Mouse (Mus musculus) midbrain, embryonic 13.5 days (tissue): Measurements from ENCODE around the gene Wnt4. TPM values are rescaled to one million over a fixed set of nuclear protein-coding genes. Genes with fewer than 3 reads are reported as not detected.

Experiments
- ATAC-seq: fragments of 200-750 bp; cut with Nextera tagmentation; 2 replicates; pipeline ENCODE4 v1.8.0; 2017; ENCODE audit warnings: mild to moderate bottlenecking, moderate TSS enrichment, moderate library complexity
- H3K27ac ChIP-seq: fragments of 300-500 bp; sonication (generic); 2 replicates; pipeline ENCODE4 v1.5.1; 2015; ENCODE audit warnings: inconsistent platforms, mild to moderate bottlenecking, moderate library complexity
- H3K27me3 ChIP-seq: fragments of 300-500 bp; sonication (generic); 2 replicates; pipeline ENCODE4 v1.6.1; 2015; ENCODE audit warnings: mild to moderate bottlenecking, inconsistent platforms
- H3K36me3 ChIP-seq: fragments of 300-500 bp; sonication (generic); 2 replicates; pipeline ENCODE4 v1.6.1; 2015; ENCODE audit warnings: mild to moderate bottlenecking, inconsistent platforms
- H3K4me1 ChIP-seq: fragments of 300-500 bp; sonication (generic); replicated peaks from 2 replicates; pipeline ENCODE4 v1.6.1; 2015; ENCODE audit warnings: inconsistent platforms
- H3K4me2 ChIP-seq: fragments of 300-500 bp; sonication (generic); replicated peaks from 2 replicates; pipeline ENCODE4 v1.6.1; 2015; ENCODE audit warnings: moderate library complexity, mild to moderate bottlenecking, inconsistent platforms
- H3K4me3 ChIP-seq: fragments of 300-500 bp; sonication (generic); replicated peaks from 2 replicates; pipeline ENCODE4 v1.5.1; 2015; ENCODE audit warnings: mild to moderate bottlenecking, inconsistent platforms
- H3K9ac ChIP-seq: fragments of 300-500 bp; sonication (generic); replicated peaks from 2 replicates; pipeline ENCODE4 v1.6.1; 2015; ENCODE audit warnings: mild to moderate bottlenecking, inconsistent platforms
- H3K9me3 ChIP-seq: fragments of 300-500 bp; sonication (generic); 2 replicates; pipeline ENCODE4 v1.6.1; 2016; ENCODE audit warnings: mild to moderate bottlenecking, inconsistent platforms
- WGBS: fragments of 180-500 bp; shearing (Covaris S2); methylation state at CpG from one replicate; pipeline ENCODE4 v1.1.7; 2015; 5-methylcytosine and 5-hydroxymethylcytosine counted together
- polyA plus RNA-seq: library from polyadenylated mRNA; unstranded; fragments of >200 nt; fragmentation: Nextera tagmentation; extraction: Ambion mirVana; gene quantifications from 2 replicates; pipeline ENCODE4 v1.2.1, GENCODE M21; 2015

Wnt4 gene
- polyA plus RNA-seq, 1 experiment from 2014 or later = 1.4 TPM

- Histone ChIP-seq H3K4me3 (no peak overlapping the region), H3K4me1 (peaks cover 36% of the 10 kb centered on the region), H3K27me3 (peaks cover 77% of the 10 kb centered on the region), H3K4me2 (no peak overlapping the region), H3K27ac (no peak overlapping the region), H3K9me3 (no peaks in the 10 kb centered on the region), H3K9ac (no peak overlapping the region), H3K36me3 (no peaks in the 10 kb centered on the region)
- WGBS = 82% methylated on average over 5 of the region's 5 CpGs
- no peak for ATAC-seq
These were observed 4.8 kb downstream of the Wnt4 start for GRCm38 (mm10) chr4:137282122-137282521.

- WGBS = 11% methylated on average over 17 of the region's 17 CpGs
- Histone ChIP-seq H3K27me3 (peaks cover 70% of the 10 kb centered on the region), H3K36me3 (no peaks in the 10 kb centered on the region)
These were observed 5.5 kb downstream of the Wnt4 start for GRCm38 (mm10) chr4:137282584-137283406.

GRCm38 (mm10) chr4:137283407-137283732 is 6.1 kb downstream of the Wnt4 start:
- 9% methylated on average over 4 of the region's 4 CpGs for WGBS
- Histone ChIP-seq H3K36me3 (no peaks in the 10 kb centered on the region), H3K9ac (no peak overlapping the region), H3K4me3 (no peak overlapping the region), H3K9me3 (no peaks in the 10 kb centered on the region), H3K27me3 (peaks cover 64% of the 10 kb centered on the region), H3K4me2 (no peak overlapping the region), H3K4me1 (peaks cover 26% of the 10 kb centered on the region), H3K27ac (no peak overlapping the region)
- ATAC-seq = no peak

More at GRCm38 (mm10) chr4:137282584-137283406, 5.5 kb downstream of the Wnt4 start:
- Histone ChIP-seq H3K4me2 (no peak overlapping the region), H3K9ac (no peak overlapping the region), H3K27ac (no peak overlapping the region), H3K4me1 (peaks cover 31% of the 10 kb centered on the region), H3K4me3 (no peak overlapping the region), H3K9me3 (no peaks in the 10 kb centered on the region)
- ATAC-seq = no peak

GRCm38 (mm10) chr4:137285876-137286661 is 8.8 kb downstream of the Wnt4 start:
- no peaks in the 10 kb centered on the region for H3K9me3 ChIP-seq
- no peak for ATAC-seq
- H3K36me3 ChIP-seq = no peaks in the 10 kb centered on the region
- 63% methylated on average over 14 of the region's 15 CpGs for WGBS
- H3K4me3 ChIP-seq = no peak overlapping the region
- no peak overlapping the region for H3K27ac ChIP-seq
- H3K4me1 ChIP-seq = peaks cover 13% of the 10 kb centered on the region
- peaks cover 37% of the 10 kb centered on the region for H3K27me3 ChIP-seq
- no peak overlapping the region for H3K9ac ChIP-seq
- no peak overlapping the region for H3K4me2 ChIP-seq

GRCm38 (mm10) chr4:137286662-137286953 is 9.3 kb downstream of the Wnt4 start:
- WGBS = 63% methylated on average over 8 of the region's 8 CpGs
- ATAC-seq = no peak
- Histone ChIP-seq H3K27ac (no peak overlapping the region), H3K27me3 (peaks cover 32% of the 10 kb centered on the region), H3K4me2 (no peak overlapping the region), H3K9ac (no peak overlapping the region), H3K4me3 (no peak overlapping the region), H3K9me3 (no peaks in the 10 kb centered on the region), H3K4me1 (peaks cover 13% of the 10 kb centered on the region), H3K36me3 (no peaks in the 10 kb centered on the region)

- 80% methylated on average over 13 of the region's 13 CpGs for WGBS
- Histone ChIP-seq H3K9me3 (no peaks in the 10 kb centered on the region), H3K27me3 (peaks cover 26% of the 10 kb centered on the region), H3K4me2 (no peak overlapping the region), H3K36me3 (no peaks in the 10 kb centered on the region), H3K9ac (no peak overlapping the region), H3K4me1 (peaks cover 13% of the 10 kb centered on the region), H3K4me3 (no peak overlapping the region), H3K27ac (no peak overlapping the region)
- no peak for ATAC-seq
These were observed 9.9 kb downstream of the Wnt4 start for GRCm38 (mm10) chr4:137287206-137287605.

GRCm38 (mm10) chr4:137287818-137288217 is 10.5 kb downstream of the Wnt4 start:
- no peak overlapping the region for H3K9ac ChIP-seq
- no peak overlapping the region for H3K4me3 ChIP-seq
- peaks cover 20% of the 10 kb centered on the region for H3K27me3 ChIP-seq
- no peak overlapping the region for H3K27ac ChIP-seq
- H3K4me1 ChIP-seq = peaks cover 9% of the 10 kb centered on the region
- H3K9me3 ChIP-seq = no peaks in the 10 kb centered on the region
- H3K4me2 ChIP-seq = no peak overlapping the region
- no peak for ATAC-seq
- WGBS = 6% methylated on average over 4 of the region's 4 CpGs
- H3K36me3 ChIP-seq = no peaks in the 10 kb centered on the region

GRCm38 (mm10) chr4:137289701-137290100 is 12.4 kb downstream of the Wnt4 start:
- Histone ChIP-seq H3K27me3 (peaks cover 1% of the 10 kb centered on the region; the same call in 1 of the 2 replicates), H3K9me3 (no peaks in the 10 kb centered on the region), H3K9ac (no peak overlapping the region), H3K4me1 (0 out of 2 replicates have a peak, but pooled peaks cover 4% of the 10 kb centered on the region), H3K4me2 (no peak overlapping the region), H3K4me3 (no peak overlapping the region), H3K36me3 (no peaks in the 10 kb centered on the region), H3K27ac (no peak overlapping the region)
- 93% methylated on average over 6 of the region's 6 CpGs for WGBS
- ATAC-seq = no peak

GRCm38 (mm10) chr4:137290250-137290649 is 13.0 kb downstream of the Wnt4 start:
- Histone ChIP-seq H3K9me3 (no peaks in the 10 kb centered on the region), H3K4me1 (0 out of 2 replicates have a peak, but pooled peaks cover 4% of the 10 kb centered on the region), H3K27me3 (no peaks in the 10 kb centered on the region), H3K36me3 (no peaks in the 10 kb centered on the region), H3K4me2 (no peak overlapping the region), H3K9ac (no peak overlapping the region), H3K27ac (no peak overlapping the region), H3K4me3 (no peak overlapping the region)
- no peak for ATAC-seq
- 88% methylated on average over 3 of the region's 3 CpGs for WGBS

GRCm38 (mm10) chr4:137292625-137293024 is 15.3 kb downstream of the Wnt4 start:
- no peak for ATAC-seq
- no peak overlapping the region for H3K4me3 ChIP-seq
- H3K27ac ChIP-seq = no peak overlapping the region
- H3K27me3 ChIP-seq = no peaks in the 10 kb centered on the region
- H3K4me2 ChIP-seq = no peak overlapping the region
- no peaks in the 10 kb centered on the region for H3K36me3 ChIP-seq
- WGBS = 87% methylated on average over 7 of the region's 7 CpGs
- no peaks in the 10 kb centered on the region for H3K9me3 ChIP-seq
- H3K9ac ChIP-seq = no peak overlapping the region
- H3K4me1 ChIP-seq = no peaks in the 10 kb centered on the region

- ATAC-seq = no peak
- Histone ChIP-seq H3K4me1 (no peaks in the 10 kb centered on the region), H3K27ac (no peak overlapping the region), H3K9ac (no peak overlapping the region), H3K9me3 (no peaks in the 10 kb centered on the region), H3K4me3 (no peak overlapping the region), H3K4me2 (no peak overlapping the region), H3K36me3 (no peaks in the 10 kb centered on the region), H3K27me3 (no peaks in the 10 kb centered on the region)
- WGBS = 83% methylated on average over 7 of the region's 7 CpGs
These were observed 16.7 kb downstream of the Wnt4 start for GRCm38 (mm10) chr4:137294032-137294431.

GRCm38 (mm10) chr4:137294474-137294873 is 17.2 kb downstream of the Wnt4 start:
- Histone ChIP-seq H3K36me3 (no peaks in the 10 kb centered on the region), H3K4me2 (no peak overlapping the region), H3K4me3 (no peak overlapping the region), H3K27me3 (no peaks in the 10 kb centered on the region), H3K4me1 (no peaks in the 10 kb centered on the region), H3K27ac (no peak overlapping the region), H3K9ac (no peak overlapping the region), H3K9me3 (no peaks in the 10 kb centered on the region)
- ATAC-seq = no peak
- 79% methylated on average over 5 of the region's 5 CpGs for WGBS
